Mouse (Mus musculus) lung, adult 2 months (tissue): ENCODE measurements around the gene Dync2li1. TPM values are rescaled to one million over a fixed set of nuclear protein-coding genes. Genes with fewer than 3 reads are reported as not detected.

Experiments used
- DNase-seq: peaks from one replicate; pipeline ENCODE4 v3.0.0; 2022
- H3K4me1 ChIP-seq: fragments of 200-500 bp; 2 replicates; pipeline ENCODE4 v1.6.1; 2011; ENCODE audit warnings: low read length; ENCODE audit not compliant: control insufficient read depth, insufficient read depth
- H3K4me3 ChIP-seq: fragments of 200-500 bp; replicated peaks from 2 replicates; pipeline ENCODE3; 2011; ENCODE audit warnings: low read depth, mild to moderate bottlenecking, control low read depth, low read length; ENCODE audit errors: extremely low read depth
- CTCF ChIP-seq: fragments of 200-500 bp; IDR thresholded peaks from 2 replicates; pipeline ENCODE4 v1.5.1; 2011; ENCODE audit warnings: mild to moderate bottlenecking, low read length, control low read depth; ENCODE audit not compliant: insufficient read depth
- POLR2A ChIP-seq: fragments of 200-500 bp; IDR thresholded peaks from 2 replicates; pipeline ENCODE4 v1.6.1; 2011; ENCODE audit warnings: low read depth, mild to moderate bottlenecking, control low read depth, low read length, borderline replicate concordance; ENCODE audit errors: extremely low read depth
- WGBS: fragments of 180-500 bp; shearing (Covaris S2); methylation state at CpG from one replicate; pipeline ENCODE4 v1.1.7; 2018; 5-methylcytosine and 5-hydroxymethylcytosine counted together
- polyA plus RNA-seq: library from polyadenylated mRNA; depleted of rRNA; stranded (reverse); fragments of >200 nt; gene quantifications from 2 replicates; pipeline ENCODE4 v1.2.3, GENCODE M21; 2012

The Dync2li1 gene
- polyA plus RNA-seq, 1 experiment = 11.4 TPM

GRCm38 (mm10) chr17:84596015-84596441, 30.3 kb upstream of the Dync2li1 start:
- WGBS = 33% methylated on average over 10 of the region's 10 CpGs
- H3K4me3 ChIP-seq = no peak overlapping the region
- no peak for DNase-seq
- TF ChIP-seq CTCF (no peak), POLR2A (no peak)
- H3K4me1 ChIP-seq = no peaks in the 10 kb centered on the region

GRCm38 (mm10) chr17:84596501-84596900, 29.8 kb upstream of the Dync2li1 start:
- Histone ChIP-seq H3K4me1 (no peaks in the 10 kb centered on the region), H3K4me3 (no peak overlapping the region)
- 60% methylated on average over 7 of the region's 7 CpGs for WGBS
- TF ChIP-seq POLR2A = no peak
- no peak for TF ChIP-seq CTCF
- no peak for DNase-seq

GRCm38 (mm10) chr17:84597859-84598258, 28.4 kb upstream of the Dync2li1 start:
- no peak overlapping the region for H3K4me3 ChIP-seq
- peaks cover 2% of the 10 kb centered on the region for H3K4me1 ChIP-seq
- DNase-seq = no peak
- WGBS = 88% methylated on average over 12 of the region's 12 CpGs
- TF ChIP-seq POLR2A = no peak
- no peak for TF ChIP-seq CTCF

GRCm38 (mm10) chr17:84598928-84599327, 27.4 kb upstream of the Dync2li1 start:
- H3K4me1 ChIP-seq = peaks cover 13% of the 10 kb centered on the region
- WGBS = 93% methylated on average over 7 of the region's 7 CpGs
- no peak for DNase-seq
- H3K4me3 ChIP-seq = no peak overlapping the region
- no peak for TF ChIP-seq CTCF
- no peak for TF ChIP-seq POLR2A

GRCm38 (mm10) chr17:84600051-84600983, 26.0 kb upstream of the Dync2li1 start:
- no peak for DNase-seq
- Histone ChIP-seq H3K4me1 (peaks cover 13% of the 10 kb centered on the region), H3K4me3 (no peak overlapping the region)
- TF ChIP-seq CTCF = no peak
- TF ChIP-seq POLR2A = no peak
- 67% methylated on average over 9 of the region's 9 CpGs for WGBS

- no peak for DNase-seq
- WGBS = 83% methylated on average over 5 of the region's 5 CpGs
- Histone ChIP-seq H3K4me1 (peaks cover 13% of the 10 kb centered on the region), H3K4me3 (no peak overlapping the region)
- TF ChIP-seq POLR2A (no peak), CTCF (no peak)
These were observed 24.5 kb upstream of the Dync2li1 start for GRCm38 (mm10) chr17:84601805-84602204.

GRCm38 (mm10) chr17:84603202-84603627, 23.1 kb upstream of the Dync2li1 start:
- DNase-seq = no peak
- TF ChIP-seq POLR2A (no peak), CTCF (no peak)
- no peak overlapping the region for H3K4me3 ChIP-seq
- WGBS = 16% methylated on average over 9 of the region's 9 CpGs
- peaks cover 13% of the 10 kb centered on the region for H3K4me1 ChIP-seq

GRCm38 (mm10) chr17:84603709-84604420, 22.4 kb upstream of the Dync2li1 start:
- 83% methylated on average over 10 of the region's 10 CpGs for WGBS
- DNase-seq = no peak
- Histone ChIP-seq H3K4me1 (peaks cover 13% of the 10 kb centered on the region), H3K4me3 (no peak overlapping the region)
- no peak for TF ChIP-seq POLR2A
- TF ChIP-seq CTCF = no peak

- 61% methylated on average over 13 of the region's 13 CpGs for WGBS
- no peak for DNase-seq
- TF ChIP-seq CTCF = no peak
- TF ChIP-seq POLR2A = no peak
These were observed 19.3 kb upstream of the Dync2li1 start for GRCm38 (mm10) chr17:84606976-84607375.

More at GRCm38 (mm10) chr17:84606976-84607375, 19.3 kb upstream of the Dync2li1 start:
- H3K4me1 ChIP-seq = peaks cover 13% of the 10 kb centered on the region
- no peak overlapping the region for H3K4me3 ChIP-seq
